Mouse (Mus musculus): Measurements from ENCODE around the gene Slc39a11.

Gene Slc39a11

GRCm38 (mm10) chr11:113400868-113401267, 249.0 kb downstream of the Slc39a11 start:
- no peak for DNase-seq (ENCODE audit: low spot score)

GRCm38 (mm10) chr11:113399601-113400000, 250.3 kb downstream of the Slc39a11 start:
- no peak for DNase-seq (ENCODE audit: low spot score)

GRCm38 (mm10) chr11:113397394-113397793, 252.5 kb downstream of the Slc39a11 start:
- DNase-seq (ENCODE audit: low spot score), result no peak

- DNase-seq (ENCODE audit: low spot score), result no peak
These were observed 256.3 kb downstream of the Slc39a11 start for GRCm38 (mm10) chr11:113393366-113394150.

- DNase-seq (ENCODE audit: low spot score), result no peak
These were observed 258.2 kb downstream of the Slc39a11 start for GRCm38 (mm10) chr11:113391664-113392063.

- no peak for DNase-seq (ENCODE audit: low spot score)
These were observed 260.2 kb downstream of the Slc39a11 start for GRCm38 (mm10) chr11:113389637-113390036.

GRCm38 (mm10) chr11:113382674-113383571, 267.0 kb downstream of the Slc39a11 start:
- DNase-seq (ENCODE audit: low spot score), result peak; percentile 3

GRCm38 (mm10) chr11:113381550-113381949, 268.3 kb downstream of the Slc39a11 start:
- no peak for DNase-seq (ENCODE audit: low spot score)

GRCm38 (mm10) chr11:113378867-113379266, 271.0 kb downstream of the Slc39a11 start:
- no peak for DNase-seq (ENCODE audit: low spot score)

GRCm38 (mm10) chr11:113376066-113376465, 273.8 kb downstream of the Slc39a11 start:
- no peak for DNase-seq (ENCODE audit: low spot score)

GRCm38 (mm10) chr11:113373926-113374325, 276.0 kb downstream of the Slc39a11 start:
- no peak for DNase-seq (ENCODE audit: low spot score)

GRCm38 (mm10) chr11:113373331-113373730, 276.5 kb downstream of the Slc39a11 start:
- no peak for DNase-seq (ENCODE audit: low spot score)

GRCm38 (mm10) chr11:113368046-113368445, 281.8 kb downstream of the Slc39a11 start:
- no peak for DNase-seq (ENCODE audit: low spot score)

- no peak for DNase-seq (ENCODE audit: low spot score)
These were observed 283.4 kb downstream of the Slc39a11 start for GRCm38 (mm10) chr11:113366257-113367030.

GRCm38 (mm10) chr11:113363739-113364138, 286.1 kb downstream of the Slc39a11 start:
- DNase-seq (ENCODE audit: low spot score), result no peak

- peak; percentile 54 for DNase-seq (ENCODE audit: low spot score)
These were observed 287.3 kb downstream of the Slc39a11 start for GRCm38 (mm10) chr11:113362617-113363016.

- DNase-seq (ENCODE audit: low spot score), result no peak
These were observed 289.6 kb downstream of the Slc39a11 start for GRCm38 (mm10) chr11:113360049-113360835.

GRCm38 (mm10) chr11:113355932-113356331, 293.9 kb downstream of the Slc39a11 start:
- no peak for DNase-seq (ENCODE audit: low spot score)

- no peak for DNase-seq (ENCODE audit: low spot score)
These were observed 297.6 kb downstream of the Slc39a11 start for GRCm38 (mm10) chr11:113352085-113352815.

GRCm38 (mm10) chr11:113350583-113350982, 299.3 kb downstream of the Slc39a11 start:
- no peak for DNase-seq (ENCODE audit: low spot score)

Measured in T-cell, adult 2 months (primary cell).